Mouse (Mus musculus) embryonic facial prominence, embryonic 15.5 days (tissue): Measurements from ENCODE around the gene Rps18. TPM values are rescaled to one million over a fixed set of nuclear protein-coding genes. Genes with fewer than 3 reads are reported as not detected.
"Not testable (repeated sequence)": the region's sequence is repeated elsewhere in the genome, so short reads cannot be mapped to it uniquely, and the experiment has no call there.

Experiments used
- ATAC-seq: fragments of 200-750 bp; cut with Nextera tagmentation; 2 replicates; pipeline ENCODE4 v1.8.0; 2017; ENCODE audit warnings: low read depth, moderate TSS enrichment; ENCODE audit not compliant: insufficient number of reproducible peaks, low FRiP score, low TSS enrichment
- H3K27ac ChIP-seq: fragments of 300-500 bp; sonication (generic); replicated peaks from 2 replicates; pipeline ENCODE4 v1.5.1; 2015; ENCODE audit warnings: mild to moderate bottlenecking, inconsistent platforms
- H3K27me3 ChIP-seq: fragments of 300-500 bp; sonication (generic); 2 replicates; pipeline ENCODE4 v1.6.1; 2015; ENCODE audit warnings: inconsistent platforms
- H3K36me3 ChIP-seq: fragments of 300-500 bp; sonication (generic); 2 replicates; pipeline ENCODE4 v1.6.1; 2015; ENCODE audit warnings: mild to moderate bottlenecking, inconsistent platforms
- H3K4me1 ChIP-seq: fragments of 300-500 bp; sonication (generic); 2 replicates; pipeline ENCODE4 v1.6.1; 2015; ENCODE audit warnings: inconsistent platforms
- H3K4me2 ChIP-seq: fragments of 300-500 bp; sonication (generic); replicated peaks from 2 replicates; pipeline ENCODE4 v1.6.1; 2015; ENCODE audit warnings: mild to moderate bottlenecking, inconsistent platforms
- H3K4me3 ChIP-seq: fragments of 300-500 bp; sonication (generic); replicated peaks from 2 replicates; pipeline ENCODE4 v1.5.1; 2015; ENCODE audit warnings: mild to moderate bottlenecking, inconsistent platforms
- H3K9ac ChIP-seq: fragments of 300-500 bp; sonication (generic); 2 replicates; pipeline ENCODE4 v1.6.1; 2015; ENCODE audit warnings: inconsistent platforms
- H3K9me3 ChIP-seq: fragments of 300-500 bp; sonication (generic); replicated peaks from 2 replicates; pipeline ENCODE4 v1.6.1; 2016; ENCODE audit warnings: inconsistent platforms
- WGBS: fragments of 180-500 bp; shearing (Covaris S2); methylation state at CpG from one replicate; pipeline ENCODE4 v1.1.7; 2015; 5-methylcytosine and 5-hydroxymethylcytosine counted together
- polyA plus RNA-seq: library from polyadenylated mRNA; unstranded; fragments of >200 nt; fragmentation: Nextera tagmentation; extraction: Ambion mirVana; gene quantifications from 2 replicates; pipeline ENCODE4 v1.2.1, GENCODE M21; 2015

The Rps18 gene
- polyA plus RNA-seq, 1 experiment from 2014 or later = 1,731 TPM

GRCm38 (mm10) chr17:33982136-33982535 is 26.3 kb upstream of the Rps18 start:
- H3K4me3 ChIP-seq = peak overlapping the region; percentile 57; the same call in 1 of the 2 replicates
- not testable (repeated sequence) for ATAC-seq, H3K9ac ChIP-seq, H3K9me3 ChIP-seq, H3K36me3 ChIP-seq
- 0 out of 2 replicates have a peak overlapping the region, but pooled peaks have one; percentile 94 for H3K27ac ChIP-seq
- H3K27me3 ChIP-seq = peaks cover 34% of the 10 kb centered on the region
- peaks cover 27% of the 10 kb centered on the region for H3K4me1 ChIP-seq
- peak overlapping the region; percentile 63 for H3K4me2 ChIP-seq
- WGBS = 9% methylated on average over 8 of the region's 8 CpGs

DNA sequence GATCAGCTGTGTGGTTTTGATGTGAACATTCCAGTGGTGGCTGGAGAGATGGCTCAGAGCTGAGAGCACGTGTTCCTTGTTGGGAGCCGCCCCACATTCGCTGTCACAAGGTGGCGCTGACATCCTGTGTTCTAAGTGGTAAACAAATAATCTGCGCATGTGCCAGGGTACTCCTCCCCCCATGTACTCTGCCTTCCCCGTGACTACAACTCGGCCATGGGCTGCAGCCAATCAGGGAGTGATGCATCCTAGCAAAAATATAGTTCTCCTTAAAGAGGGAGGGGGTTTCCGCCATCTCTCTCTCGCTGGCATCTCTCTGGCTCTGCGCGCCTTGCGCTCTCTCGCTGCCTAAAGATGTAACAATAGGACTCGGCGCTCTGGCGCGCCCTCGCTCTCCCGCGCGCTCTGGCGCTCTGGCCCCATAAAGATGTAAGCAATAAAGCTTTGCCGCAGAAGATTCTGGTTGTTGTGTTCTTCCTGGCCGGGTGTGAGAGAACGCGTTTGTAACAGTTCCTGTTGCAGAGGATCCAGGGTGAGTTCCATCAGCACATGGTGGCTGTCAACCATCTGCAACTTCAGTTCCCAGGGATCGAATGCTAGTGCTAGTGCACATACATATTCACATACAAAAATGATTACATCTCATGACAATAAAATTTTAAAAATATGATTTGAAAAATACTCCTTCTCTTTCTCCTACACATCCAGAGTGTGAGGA is 25.6 kb upstream of the Rps18 start:
- not testable (repeated sequence) for H3K9ac ChIP-seq, H3K36me3 ChIP-seq, H3K9me3 ChIP-seq
- ATAC-seq = peak; percentile 92
- Histone ChIP-seq H3K27ac (peak overlapping the region; percentile 94), H3K4me1 (peaks cover 27% of the 10 kb centered on the region), H3K4me3 (peak overlapping the region; percentile 57), H3K4me2 (peak overlapping the region; percentile 63), H3K27me3 (peaks cover 42% of the 10 kb centered on the region)
- under 1% methylated on average over 27 of the region's 27 CpGs for WGBS

GRCm38 (mm10) chr17:33980181-33981035 is 24.6 kb upstream of the Rps18 start:
- Histone ChIP-seq H3K4me1 (peaks cover 27% of the 10 kb centered on the region), H3K27me3 (peaks cover 48% of the 10 kb centered on the region), H3K4me3 (no peak overlapping the region), H3K4me2 (peak overlapping the region; percentile 63; the same call in 1 of the 2 replicates), H3K9me3 (no peaks in the 10 kb centered on the region), H3K27ac (peak overlapping the region; percentile 55; the same call in 1 of the 2 replicates), H3K9ac (no peak overlapping the region), H3K36me3 (no peaks in the 10 kb centered on the region)
- WGBS = 73% methylated on average over 19 of the region's 19 CpGs
- ATAC-seq = no peak

GRCm38 (mm10) chr17:33979512-33980050 is 23.8 kb upstream of the Rps18 start:
- Histone ChIP-seq H3K9ac (no peak overlapping the region), H3K36me3 (no peaks in the 10 kb centered on the region), H3K9me3 (no peaks in the 10 kb centered on the region), H3K27me3 (peaks cover 55% of the 10 kb centered on the region), H3K4me2 (no peak overlapping the region), H3K27ac (no peak overlapping the region), H3K4me3 (no peak overlapping the region), H3K4me1 (peaks cover 27% of the 10 kb centered on the region)
- no peak for ATAC-seq
- WGBS = 74% methylated on average over 6 of the region's 6 CpGs

- Histone ChIP-seq H3K9ac (no peak overlapping the region), H3K27me3 (peaks cover 60% of the 10 kb centered on the region), H3K4me1 (peaks cover 27% of the 10 kb centered on the region), H3K4me2 (peak overlapping the region; percentile 59), H3K4me3 (peak overlapping the region; percentile 37), H3K36me3 (no peaks in the 10 kb centered on the region), H3K9me3 (no peaks in the 10 kb centered on the region), H3K27ac (no peak overlapping the region)
- 0% methylated on average over 17 of the region's 17 CpGs for WGBS
- ATAC-seq = no peak
Observed at GRCm38 (mm10) chr17:33978631-33979031, 22.8 kb upstream of the Rps18 start.

GRCm38 (mm10) chr17:33977861-33978557 is 22.2 kb upstream of the Rps18 start:
- Histone ChIP-seq H3K4me2 (peak overlapping the region; percentile 59), H3K4me3 (peak overlapping the region; percentile 37), H3K9me3 (no peaks in the 10 kb centered on the region), H3K9ac (no peak overlapping the region), H3K27me3 (peaks cover 60% of the 10 kb centered on the region), H3K36me3 (no peaks in the 10 kb centered on the region), H3K4me1 (peaks cover 27% of the 10 kb centered on the region), H3K27ac (no peak overlapping the region)
- ATAC-seq = no peak
- WGBS = 1% methylated on average over 57 of the region's 57 CpGs

DNA sequence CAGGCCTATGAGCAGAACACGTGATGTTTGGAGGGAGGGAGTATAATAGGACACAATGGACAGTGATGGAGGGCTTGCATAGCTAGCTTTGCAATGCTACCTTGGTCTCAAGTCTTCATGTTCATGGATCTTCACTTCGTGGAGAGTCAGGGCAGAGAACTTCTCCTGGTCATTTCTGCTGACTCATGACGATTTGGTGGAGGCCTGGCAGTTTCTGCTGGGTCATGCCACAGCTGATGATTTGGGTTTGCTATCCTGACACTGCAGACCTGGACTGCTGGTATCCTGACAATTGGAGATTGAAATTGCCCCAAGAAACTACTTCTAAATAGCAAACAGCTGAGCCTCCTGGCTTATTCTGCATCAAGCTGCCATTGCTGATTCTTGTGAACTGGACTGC is 17.8 kb upstream of the Rps18 start:
- H3K4me3 ChIP-seq = no peak overlapping the region
- ATAC-seq = no peak

DNA sequence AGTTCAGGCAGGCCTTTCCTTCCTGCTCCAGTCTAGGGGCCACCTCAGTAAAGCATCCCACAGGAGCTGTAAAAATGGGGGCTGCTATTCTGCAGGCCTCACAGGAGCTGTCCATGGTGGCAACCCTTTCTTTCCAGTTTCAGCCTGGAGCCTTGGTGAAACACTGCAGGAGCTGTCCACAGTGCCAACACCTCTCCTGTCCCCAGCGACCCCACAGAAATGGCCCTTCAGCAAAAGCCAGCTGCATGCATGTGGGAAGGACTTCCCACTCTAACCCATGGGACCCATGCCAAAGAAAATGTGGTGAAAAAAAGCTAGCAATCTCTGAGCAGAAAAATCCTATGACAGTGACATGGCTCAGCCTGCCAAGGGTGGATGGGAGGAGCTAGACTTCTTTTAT is 16.9 kb upstream of the Rps18 start:
- WGBS = 10% methylated on average over 1 of the region's 1 CpGs
- Histone ChIP-seq H3K4me3 (no peak overlapping the region), H3K27ac (no peak overlapping the region), H3K4me1 (peaks cover under 1% of the 10 kb centered on the region; the same call in 1 of the 2 replicates), H3K36me3 (no peaks in the 10 kb centered on the region), H3K27me3 (peaks cover 31% of the 10 kb centered on the region), H3K9ac (no peak overlapping the region), H3K9me3 (no peaks in the 10 kb centered on the region), H3K4me2 (no peak overlapping the region)
- no peak for ATAC-seq

More for the DNA sequence above, 17.8 kb upstream of the Rps18 start:
- H3K9ac ChIP-seq = no peak overlapping the region
- no peak overlapping the region for H3K4me2 ChIP-seq
- H3K4me1 ChIP-seq = peaks cover 9% of the 10 kb centered on the region
- WGBS = 55% methylated on average over 3 of the region's 3 CpGs
- H3K9me3 ChIP-seq = no peaks in the 10 kb centered on the region
- H3K27ac ChIP-seq = no peak overlapping the region
- H3K36me3 ChIP-seq = no peaks in the 10 kb centered on the region
- H3K27me3 ChIP-seq = peaks cover 40% of the 10 kb centered on the region

DNA sequence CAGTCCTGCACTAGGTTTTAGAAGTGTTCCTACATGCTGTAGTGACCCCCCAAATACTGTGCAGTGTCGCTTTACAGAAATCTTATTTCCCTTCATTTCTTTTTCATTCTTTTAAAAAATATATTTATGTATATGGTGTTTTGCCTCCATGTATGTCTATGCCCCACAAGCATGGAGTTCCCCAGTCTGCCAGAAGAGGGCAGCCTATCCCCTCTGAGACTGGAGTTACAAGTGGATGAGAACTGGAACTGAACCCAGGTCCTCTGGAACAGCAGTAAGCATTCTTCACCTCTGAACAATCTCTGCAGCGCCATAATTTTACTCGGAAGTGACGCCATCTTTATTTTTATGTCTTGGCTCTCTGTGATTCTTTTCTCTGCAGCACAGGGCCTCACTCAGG is 13.6 kb upstream of the Rps18 start:
- H3K9ac ChIP-seq = no peak overlapping the region
- WGBS = 77% methylated on average over 4 of the region's 4 CpGs
- H3K4me1 ChIP-seq = no peaks in the 10 kb centered on the region
- no peak overlapping the region for H3K4me2 ChIP-seq
- no peaks in the 10 kb centered on the region for H3K9me3 ChIP-seq
- H3K36me3 ChIP-seq = peaks cover 20% of the 10 kb centered on the region
- H3K4me3 ChIP-seq = no peak overlapping the region
- no peak overlapping the region for H3K27ac ChIP-seq
- ATAC-seq = no peak
- 0 out of 2 replicates have a peak, but pooled peaks cover 3% of the 10 kb centered on the region for H3K27me3 ChIP-seq

GRCm38 (mm10) chr17:33968927-33969326 is 13.1 kb upstream of the Rps18 start:
- WGBS = 27% methylated on average over 5 of the region's 5 CpGs
- Histone ChIP-seq H3K4me2 (no peak overlapping the region), H3K9me3 (no peaks in the 10 kb centered on the region), H3K4me3 (no peak overlapping the region), H3K36me3 (peaks cover 23% of the 10 kb centered on the region), H3K27ac (no peak overlapping the region), H3K9ac (no peak overlapping the region), H3K27me3 (no peaks in the 10 kb centered on the region), H3K4me1 (no peaks in the 10 kb centered on the region)
- no peak for ATAC-seq

- 1% methylated on average over 9 of the region's 9 CpGs for WGBS
- no peak for ATAC-seq
- no peak overlapping the region for H3K4me3 ChIP-seq
Observed at GRCm38 (mm10) chr17:33968489-33968888, 12.7 kb upstream of the Rps18 start.

More at GRCm38 (mm10) chr17:33968489-33968888, 12.7 kb upstream of the Rps18 start:
- Histone ChIP-seq H3K4me2 (no peak overlapping the region), H3K27me3 (no peaks in the 10 kb centered on the region), H3K9ac (no peak overlapping the region), H3K36me3 (peaks cover 27% of the 10 kb centered on the region), H3K9me3 (no peaks in the 10 kb centered on the region), H3K4me1 (no peaks in the 10 kb centered on the region), H3K27ac (no peak overlapping the region)
